Mouse (Mus musculus) layer of hippocampus, postnatal 10 days (tissue): ENCODE measurements around the gene Rnf144b. TPM values are rescaled to one million over a fixed set of nuclear protein-coding genes. Genes with fewer than 3 reads are reported as not detected.

Source experiments
- DNase-seq, 2 experiments: peaks; one replicate each; pipeline ENCODE4 v3.0.0; 2021; ENCODE audit warnings: low spot score in 2 of 2
- total RNA-seq, 2 experiments: library from RNA; stranded (reverse); gene quantifications; 2 replicates each; pipeline ENCODE4 v1.2.3; 2021

Rnf144b gene
- total RNA-seq, 2 experiments from 2014 or later = 8.9 to 9.1 TPM

- no peak for DNase-seq
These were observed 2.0 kb downstream of the Rnf144b start for GRCm38 (mm10) chr13:47124449-47124848.

DNA sequence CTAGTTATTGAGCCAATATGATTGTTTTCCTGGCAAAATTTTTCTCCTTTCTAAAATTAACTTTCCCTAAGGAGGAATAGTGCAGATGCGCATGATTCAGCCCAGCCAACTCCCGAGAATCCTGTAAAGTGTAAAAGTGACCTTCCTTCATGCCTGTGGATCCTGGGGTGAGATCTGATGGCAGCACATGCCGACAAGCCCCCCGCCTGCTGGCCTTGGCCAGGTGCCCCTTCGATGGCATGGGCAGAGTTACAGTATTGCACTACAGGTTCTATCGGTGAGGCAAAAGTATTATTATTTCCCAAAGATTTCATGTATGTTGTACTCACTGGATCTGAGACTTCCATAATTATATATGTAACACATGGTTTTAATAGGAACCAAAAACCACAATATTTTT, 2.5 kb downstream of the Rnf144b start:
- DNase-seq = no peak

GRCm38 (mm10) chr13:47125595-47125994, 3.1 kb downstream of the Rnf144b start:
- no peak for DNase-seq

DNA sequence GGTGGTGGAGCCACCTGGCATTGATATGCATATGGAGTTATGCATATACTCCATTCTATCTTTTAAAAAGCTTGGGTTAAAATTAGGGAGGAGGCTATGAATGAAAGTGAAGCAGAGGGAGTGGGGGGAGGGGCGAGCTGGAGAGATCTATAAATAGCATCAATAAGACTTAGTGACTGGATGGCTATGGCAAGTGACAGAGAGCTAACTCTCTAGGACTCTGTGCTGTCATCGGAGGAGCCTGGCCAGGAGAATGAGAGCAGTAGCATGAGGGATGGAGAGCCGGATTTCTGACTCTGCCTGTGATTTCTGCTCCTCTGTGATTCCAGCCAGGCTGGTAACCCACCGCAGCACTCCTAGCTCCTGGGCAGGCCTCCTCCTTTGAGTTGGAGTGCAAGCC, 6.6 kb downstream of the Rnf144b start:
- DNase-seq = no peak

DNA sequence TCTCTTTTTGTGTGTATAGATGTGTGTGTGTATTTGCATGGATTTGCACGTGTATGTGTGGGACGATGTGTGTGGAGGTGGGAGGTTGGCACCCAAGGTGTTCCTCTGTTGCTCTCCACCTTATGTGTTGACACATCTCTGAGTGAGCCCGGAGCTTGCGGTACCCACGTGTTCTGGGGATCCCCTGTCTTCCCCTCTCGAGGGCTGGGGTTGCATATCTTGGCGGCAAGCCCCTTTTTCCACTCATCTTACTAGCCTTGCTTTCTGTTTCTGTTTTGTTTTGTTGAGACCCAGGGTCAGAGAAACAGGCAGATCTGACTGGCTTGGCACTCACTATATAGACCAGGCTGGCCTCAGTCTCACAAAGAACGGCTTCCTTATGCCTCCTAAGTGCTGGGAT, 10.6 kb downstream of the Rnf144b start:
- DNase-seq = no peak

DNA sequence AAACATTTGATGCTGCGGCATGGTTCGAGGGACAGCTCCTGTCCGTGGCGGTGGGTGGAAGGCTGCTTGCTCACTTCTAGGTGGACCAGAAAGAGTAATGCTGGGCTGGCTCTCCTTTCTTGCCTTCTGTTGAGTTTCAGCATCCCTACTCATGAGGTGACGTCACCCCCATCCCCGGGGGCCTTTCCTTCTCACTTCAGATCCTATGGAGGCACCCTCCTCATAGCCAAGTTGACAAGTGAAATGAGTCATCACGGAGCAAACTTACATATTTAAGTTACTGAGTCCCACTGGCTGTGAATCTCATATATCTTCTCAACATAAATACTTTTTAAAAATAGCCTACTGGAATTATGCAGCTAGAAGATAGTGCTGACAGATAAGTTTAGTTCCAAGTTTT, 12.4 kb downstream of the Rnf144b start:
- no peak for DNase-seq

- no peak for DNase-seq
These were observed 13.3 kb downstream of the Rnf144b start for GRCm38 (mm10) chr13:47135741-47136140.

GRCm38 (mm10) chr13:47142764-47143163, 20.3 kb downstream of the Rnf144b start:
- no peak for DNase-seq

GRCm38 (mm10) chr13:47145939-47146338, 23.5 kb downstream of the Rnf144b start:
- DNase-seq = no peak

DNA sequence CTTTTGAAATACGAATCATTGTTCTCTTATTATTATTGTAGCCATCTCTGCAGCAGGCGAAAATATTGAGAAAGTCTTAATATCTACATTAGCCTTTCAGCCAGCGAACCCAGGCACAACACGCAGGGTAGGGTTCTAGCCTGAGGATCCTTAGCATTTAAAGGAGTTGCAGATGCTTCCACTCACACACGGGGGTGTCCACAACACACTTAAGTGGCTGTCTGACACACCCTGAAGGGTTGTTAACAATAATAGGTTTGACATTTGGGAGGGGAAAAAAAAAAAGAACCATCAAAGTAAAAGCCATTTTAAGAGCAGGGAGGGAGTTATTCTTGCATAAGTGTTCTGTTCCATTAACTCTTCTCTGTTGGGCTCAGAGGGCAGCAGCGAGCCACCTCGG, 23.9 kb downstream of the Rnf144b start:
- DNase-seq = no peak

- no peak for DNase-seq
These were observed 26.1 kb downstream of the Rnf144b start for GRCm38 (mm10) chr13:47148573-47148972.

DNA sequence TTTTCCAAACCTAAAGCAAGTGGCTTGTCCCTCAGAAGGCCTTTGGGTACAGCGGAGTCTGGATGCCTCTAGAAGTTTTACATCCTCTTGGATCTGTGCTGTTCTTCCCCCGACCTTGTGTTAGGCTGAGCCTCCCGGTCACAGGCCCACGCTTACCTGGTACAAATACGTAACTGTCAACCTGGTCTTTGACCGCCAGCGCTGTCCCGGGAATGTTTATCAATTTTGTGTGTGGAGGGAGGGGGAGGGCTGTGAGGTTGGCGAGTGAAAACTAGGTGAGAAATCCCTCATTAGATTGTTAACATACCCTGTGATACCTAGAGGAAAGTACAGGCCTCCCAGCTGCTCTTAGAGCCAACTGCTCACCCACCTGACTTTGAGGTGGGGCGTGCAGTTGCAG, 27.5 kb downstream of the Rnf144b start:
- no peak for DNase-seq

- DNase-seq = no peak
These were observed 28.6 kb downstream of the Rnf144b start for GRCm38 (mm10) chr13:47151060-47151459.

- peak; percentile 32 to 46 for DNase-seq
These were observed 29.9 kb downstream of the Rnf144b start for GRCm38 (mm10) chr13:47152390-47152789.

DNA sequence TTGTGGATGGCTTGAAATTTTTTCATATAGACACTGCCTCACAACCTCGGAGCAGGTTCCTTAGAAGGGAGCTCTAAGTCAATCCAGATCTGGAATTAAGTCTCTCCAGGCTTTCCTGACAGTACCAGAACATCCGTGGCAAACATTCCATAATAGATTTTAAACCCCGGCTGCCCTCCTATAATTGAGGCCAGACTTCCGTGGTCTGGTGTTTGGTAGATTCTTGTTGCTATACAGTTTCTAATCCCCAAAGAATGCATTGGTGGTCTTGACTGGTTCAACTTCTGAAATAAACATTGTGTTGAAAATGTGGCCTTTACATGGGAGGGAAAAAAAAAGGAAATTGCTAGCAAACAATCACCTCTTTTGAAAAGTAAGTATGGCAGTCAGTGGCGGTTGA, 30.8 kb downstream of the Rnf144b start:
- no peak for DNase-seq

DNA sequence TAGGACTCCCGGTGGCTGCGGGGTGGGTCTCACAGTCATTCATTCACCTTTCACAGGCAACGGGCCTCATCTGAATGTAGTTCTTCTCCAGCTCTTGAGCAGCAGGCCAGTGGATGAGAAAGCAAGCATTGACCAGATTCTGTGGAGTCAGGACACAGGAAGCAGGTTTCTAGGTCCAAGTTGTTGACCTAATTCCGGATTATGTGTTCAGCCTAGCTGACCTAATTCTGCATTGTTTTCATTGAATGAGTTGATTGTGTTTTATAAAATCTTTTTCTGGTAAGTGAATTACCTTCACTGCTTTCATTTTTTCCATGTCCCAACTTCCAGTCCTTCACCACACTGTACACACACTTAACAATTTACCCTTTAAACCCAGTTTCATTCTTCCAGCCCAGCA, 32.4 kb downstream of the Rnf144b start:
- no peak for DNase-seq

DNA sequence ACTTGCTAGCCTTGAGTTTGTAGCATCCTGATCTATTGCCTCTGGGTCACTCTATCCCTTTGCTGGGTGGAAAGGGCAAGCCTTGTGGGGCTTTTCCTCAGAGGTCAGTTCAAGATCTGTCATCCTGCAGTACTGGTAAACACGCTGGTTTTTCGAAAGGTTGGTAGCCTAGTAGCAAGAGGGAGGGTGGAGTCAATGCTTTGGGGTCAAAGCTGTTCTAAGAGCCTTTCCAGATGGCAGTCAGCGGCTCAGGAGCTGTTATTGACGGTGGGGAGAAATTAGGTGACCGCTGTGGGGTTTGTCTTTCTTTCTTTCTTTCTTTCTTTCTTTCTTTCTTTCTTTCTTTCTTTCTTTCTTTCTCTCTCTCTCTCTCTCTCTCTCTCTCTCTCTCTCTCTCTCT, 34.4 kb downstream of the Rnf144b start:
- no peak for DNase-seq

DNA sequence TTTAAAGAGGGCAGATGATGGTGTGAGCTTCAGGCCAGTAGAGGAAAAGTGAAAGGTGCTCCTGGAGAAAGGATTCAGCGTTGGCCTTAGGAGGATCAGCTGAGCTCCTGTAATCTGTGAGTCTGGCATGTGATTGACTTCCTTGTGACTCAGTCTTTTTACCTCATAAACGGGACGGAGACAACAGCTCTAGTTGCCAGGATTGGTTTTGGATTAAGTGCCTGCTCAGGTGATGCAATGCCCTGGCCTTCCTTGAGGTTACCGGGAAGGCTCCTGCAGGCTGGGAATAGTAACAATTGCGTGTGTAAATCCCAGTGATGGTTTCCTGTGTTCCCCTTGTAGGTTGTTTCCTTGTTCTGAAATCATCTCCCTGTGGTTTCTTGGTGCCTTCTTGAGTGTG, 39.5 kb downstream of the Rnf144b start:
- DNase-seq = no peak

DNA sequence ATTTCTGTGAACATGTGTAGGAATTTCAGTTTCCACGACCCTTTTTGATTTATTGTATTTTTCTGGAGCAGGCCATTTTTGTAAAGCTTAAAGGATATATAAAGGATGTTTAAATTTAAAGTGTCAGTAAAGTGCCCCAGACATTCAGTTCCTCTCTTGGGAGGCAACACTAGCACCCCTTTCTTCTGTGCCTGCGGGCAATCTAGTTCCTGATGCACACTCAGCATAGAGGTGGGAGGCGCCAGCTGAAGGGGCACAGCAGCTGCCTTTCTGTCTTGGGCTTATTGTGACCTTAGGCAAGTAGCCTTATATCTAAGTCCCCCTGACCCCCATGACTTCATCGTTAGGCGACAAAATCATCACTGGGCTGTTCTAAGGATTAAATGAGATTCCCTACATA, 42.3 kb downstream of the Rnf144b start:
- no peak for DNase-seq

GRCm38 (mm10) chr13:47165261-47165660, 42.8 kb downstream of the Rnf144b start:
- DNase-seq = no peak

- DNase-seq = no peak
These were observed 46.0 kb downstream of the Rnf144b start for GRCm38 (mm10) chr13:47168484-47168883.

GRCm38 (mm10) chr13:47170026-47170425, 47.6 kb downstream of the Rnf144b start:
- DNase-seq = no peak

- no peak for DNase-seq
These were observed 48.5 kb downstream of the Rnf144b start for GRCm38 (mm10) chr13:47170811-47171555.

DNA sequence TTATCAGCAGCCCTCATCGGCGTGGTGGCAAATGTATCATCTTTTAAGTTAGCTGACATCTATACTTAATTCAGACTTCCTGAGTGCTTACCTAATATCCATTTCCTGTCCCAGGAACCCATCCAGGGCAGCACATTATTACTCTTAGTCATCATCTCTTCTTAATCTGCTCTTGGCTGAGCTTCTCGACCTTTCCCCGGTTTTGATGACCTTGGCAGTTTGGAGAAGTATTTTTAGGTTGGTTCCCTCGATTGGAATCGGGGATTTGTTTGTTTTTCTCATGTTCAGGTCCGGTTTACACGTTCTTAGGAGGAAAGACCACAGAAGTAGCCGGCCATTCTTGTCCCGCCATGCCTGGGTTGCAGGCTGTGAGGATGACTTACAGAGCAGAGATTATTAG, 50.4 kb downstream of the Rnf144b start:
- no peak for DNase-seq
